Mouse (Mus musculus) E14TG2a.4 (cell line): ENCODE measurements around the gene 9130023H24Rik.

Experiments
- CTCF ChIP-seq: conservative IDR thresholded peaks from 2 replicates; pipeline ENCODE4 v1.5.1; 2014; ENCODE audit warnings: low read length
- NANOG ChIP-seq: IDR thresholded peaks from 2 replicates; pipeline ENCODE4 v1.6.1; 2014; ENCODE audit warnings: borderline replicate concordance, low read length, mixed read lengths

GRCm38 (mm10) chr7:128247443-128247842 lies 9.6 kb upstream of the 9130023H24Rik start:
- TF ChIP-seq CTCF (peak; percentile 61), NANOG (no peak)
